Mouse (Mus musculus): ENCODE data around the gene Ccr1. TPM values are rescaled to one million over a fixed set of nuclear protein-coding genes. Genes with fewer than 3 reads are reported as not detected.

The Ccr1 gene
- total RNA-seq, 2 experiments from 2014 or later = 0.65 to 0.85 TPM

- DNase-seq (ENCODE audit: low spot score in 2 of 2) = no peak
Measured at GRCm38 (mm10) chr9:123956892-123957291, 11.6 kb downstream of the Ccr1 start.

GRCm38 (mm10) chr9:123953551-123953950 is 14.9 kb downstream of the Ccr1 start:
- DNase-seq (ENCODE audit: low spot score in 2 of 2) = no peak

- no peak for DNase-seq (ENCODE audit: low spot score in 2 of 2)
Measured at GRCm38 (mm10) chr9:123951176-123951575, 17.3 kb downstream of the Ccr1 start.

- DNase-seq (ENCODE audit: low spot score in 2 of 2) = no peak
Measured at GRCm38 (mm10) chr9:123949432-123949831, 19.1 kb downstream of the Ccr1 start.

- no peak for DNase-seq (ENCODE audit: low spot score in 2 of 2)
Measured at GRCm38 (mm10) chr9:123947815-123948214, 20.7 kb downstream of the Ccr1 start.

- no peak for DNase-seq (ENCODE audit: low spot score in 2 of 2)
Measured at GRCm38 (mm10) chr9:123942025-123942424, 26.5 kb downstream of the Ccr1 start.

GRCm38 (mm10) chr9:123941316-123941715 is 27.2 kb downstream of the Ccr1 start:
- peak in 1 of 2 experiments; percentile 15 for DNase-seq (ENCODE audit: low spot score in 2 of 2)

GRCm38 (mm10) chr9:123940628-123941027 is 27.9 kb downstream of the Ccr1 start:
- DNase-seq (ENCODE audit: low spot score in 2 of 2) = no peak

GRCm38 (mm10) chr9:123940168-123940567 is 28.3 kb downstream of the Ccr1 start:
- no peak for DNase-seq (ENCODE audit: low spot score in 2 of 2)

- no peak for DNase-seq (ENCODE audit: low spot score in 2 of 2)
Measured at GRCm38 (mm10) chr9:123937989-123938388, 30.5 kb downstream of the Ccr1 start.

GRCm38 (mm10) chr9:123936604-123937280 is 31.8 kb downstream of the Ccr1 start:
- no peak for DNase-seq (ENCODE audit: low spot score in 2 of 2)

GRCm38 (mm10) chr9:123935776-123936175 is 32.7 kb downstream of the Ccr1 start:
- no peak for DNase-seq (ENCODE audit: low spot score in 2 of 2)

GRCm38 (mm10) chr9:123935346-123935745 is 33.1 kb downstream of the Ccr1 start:
- no peak for DNase-seq (ENCODE audit: low spot score in 2 of 2)

GRCm38 (mm10) chr9:123933716-123934445 is 34.6 kb downstream of the Ccr1 start:
- no peak for DNase-seq (ENCODE audit: low spot score in 2 of 2)

- no peak for DNase-seq (ENCODE audit: low spot score in 2 of 2)
Measured at GRCm38 (mm10) chr9:123932911-123933675, 35.4 kb downstream of the Ccr1 start.

GRCm38 (mm10) chr9:123931761-123932700 is 36.5 kb downstream of the Ccr1 start:
- no peak for DNase-seq (ENCODE audit: low spot score in 2 of 2)

GRCm38 (mm10) chr9:123930926-123931325 is 37.6 kb downstream of the Ccr1 start:
- DNase-seq (ENCODE audit: low spot score in 2 of 2) = no peak

- no peak for DNase-seq (ENCODE audit: low spot score in 2 of 2)
Measured at GRCm38 (mm10) chr9:123930476-123930875, 38.0 kb downstream of the Ccr1 start.

- DNase-seq (ENCODE audit: low spot score in 2 of 2) = no peak
Measured at GRCm38 (mm10) chr9:123929936-123930335, 38.6 kb downstream of the Ccr1 start.

- peak in 1 of 2 experiments; percentile 14 for DNase-seq (ENCODE audit: low spot score in 2 of 2)
Measured at GRCm38 (mm10) chr9:123928759-123929246, 39.7 kb downstream of the Ccr1 start.

Measured in layer of hippocampus, postnatal 10 days (tissue).